Mouse (Mus musculus) stomach, embryonic 14.5 days (tissue): ENCODE data around the gene Cox10. TPM values are rescaled to one million over a fixed set of nuclear protein-coding genes. Genes with fewer than 3 reads are reported as not detected.

Experiments used
- ATAC-seq: fragments of 200-750 bp; cut with Nextera tagmentation; 2 replicates; pipeline ENCODE4 v1.8.0; 2017; ENCODE audit warnings: low read depth, moderate TSS enrichment; ENCODE audit not compliant: insufficient number of reproducible peaks, insufficient read depth, low FRiP score
- H3K27ac ChIP-seq: fragments of 300-500 bp; sonication (generic); 2 replicates; pipeline ENCODE4 v1.5.1; 2014; ENCODE audit warnings: mild to moderate bottlenecking, low read length, moderate library complexity, mixed read lengths
- H3K27me3 ChIP-seq: fragments of 300-500 bp; sonication (generic); 2 replicates; pipeline ENCODE4 v1.6.1; 2014; ENCODE audit warnings: low read length, control low read depth, mixed read lengths; ENCODE audit not compliant: control insufficient read depth, insufficient read depth
- H3K36me3 ChIP-seq: fragments of 300-500 bp; sonication (generic); 2 replicates; pipeline ENCODE4 v1.6.1; 2014; ENCODE audit warnings: mild to moderate bottlenecking, control low read depth, low read length, moderate library complexity, mixed read lengths; ENCODE audit not compliant: control insufficient read depth, insufficient read depth
- H3K4me1 ChIP-seq: fragments of 300-500 bp; sonication (generic); 2 replicates; pipeline ENCODE4 v1.6.1; 2014; ENCODE audit warnings: low read length, control low read depth, mixed read lengths; ENCODE audit not compliant: control insufficient read depth, insufficient read depth
- H3K4me2 ChIP-seq: fragments of 300-500 bp; sonication (generic); replicated peaks from 2 replicates; pipeline ENCODE4 v1.6.1; 2014; ENCODE audit warnings: low read depth, low read length, control low read depth
- H3K4me3 ChIP-seq: fragments of 300-500 bp; sonication (generic); 2 replicates; pipeline ENCODE4 v1.5.1; 2014; ENCODE audit warnings: low read depth, low read length, control low read depth
- H3K9ac ChIP-seq: fragments of 300-500 bp; sonication (generic); replicated peaks from 2 replicates; pipeline ENCODE4 v1.6.1; 2014; ENCODE audit warnings: low read depth, mild to moderate bottlenecking, control low read depth, low read length, moderate library complexity, mixed read lengths
- H3K9me3 ChIP-seq: fragments of 300-500 bp; sonication (generic); 2 replicates; pipeline ENCODE4 v1.6.1; 2016; ENCODE audit warnings: low read depth, low read length, control low read depth; ENCODE audit not compliant: control insufficient read depth
- WGBS: fragments of 180-500 bp; shearing (Covaris S2); extraction: QIAGEN DNeasy Blood & Tissue Kit; methylation state at CpG from one replicate; pipeline ENCODE4 v1.1.7; 2014; 5-methylcytosine and 5-hydroxymethylcytosine counted together
- polyA plus RNA-seq: library from polyadenylated mRNA; unstranded; fragments of >200 nt; fragmentation: Nextera tagmentation; extraction: Ambion mirVana; gene quantifications from 2 replicates; pipeline ENCODE4 v1.2.1, GENCODE M21; 2014

The Cox10 gene
- polyA plus RNA-seq, 1 experiment from 2014 or later, result 25.1 TPM

GRCm38 (mm10) chr11:64039600-64039999 lies 39.7 kb downstream of the Cox10 start:
- no peaks in the 10 kb centered on the region for H3K9me3 ChIP-seq
- no peak overlapping the region for H3K9ac ChIP-seq
- ATAC-seq, result no peak
- H3K4me2 ChIP-seq, result no peak overlapping the region
- H3K4me1 ChIP-seq, result no peaks in the 10 kb centered on the region
- H3K27ac ChIP-seq, result no peak overlapping the region
- H3K36me3 ChIP-seq, result no peaks in the 10 kb centered on the region
- WGBS, result 38% methylated on average over 1 of the region's 1 CpGs
- no peaks in the 10 kb centered on the region for H3K27me3 ChIP-seq
- H3K4me3 ChIP-seq, result no peak overlapping the region

- Histone ChIP-seq H3K9me3 (no peaks in the 10 kb centered on the region), H3K9ac (no peak overlapping the region), H3K4me2 (no peak overlapping the region), H3K36me3 (no peaks in the 10 kb centered on the region), H3K27me3 (no peaks in the 10 kb centered on the region), H3K27ac (no peak overlapping the region), H3K4me1 (no peaks in the 10 kb centered on the region), H3K4me3 (no peak overlapping the region)
- no peak for ATAC-seq
- 54% methylated on average over 15 of the region's 15 CpGs for WGBS
Observed at GRCm38 (mm10) chr11:64037471-64038125, 41.7 kb downstream of the Cox10 start.

- ATAC-seq, result no peak
- H3K36me3 ChIP-seq, result no peaks in the 10 kb centered on the region
- no peak overlapping the region for H3K27ac ChIP-seq
- H3K9me3 ChIP-seq, result no peaks in the 10 kb centered on the region
- 66% methylated on average over 7 of the region's 7 CpGs for WGBS
- H3K9ac ChIP-seq, result no peak overlapping the region
- H3K4me1 ChIP-seq, result no peaks in the 10 kb centered on the region
- H3K27me3 ChIP-seq, result no peaks in the 10 kb centered on the region
- no peak overlapping the region for H3K4me2 ChIP-seq
- no peak overlapping the region for H3K4me3 ChIP-seq
Observed at GRCm38 (mm10) chr11:64036306-64036705, 43.0 kb downstream of the Cox10 start.

GRCm38 (mm10) chr11:64035709-64036108 lies 43.6 kb downstream of the Cox10 start:
- no peaks in the 10 kb centered on the region for H3K36me3 ChIP-seq
- no peak overlapping the region for H3K9ac ChIP-seq
- 81% methylated on average over 4 of the region's 4 CpGs for WGBS
- ATAC-seq, result no peak
- H3K4me3 ChIP-seq, result no peak overlapping the region
- no peaks in the 10 kb centered on the region for H3K4me1 ChIP-seq
- H3K27me3 ChIP-seq, result no peaks in the 10 kb centered on the region
- H3K4me2 ChIP-seq, result no peak overlapping the region
- H3K9me3 ChIP-seq, result no peaks in the 10 kb centered on the region
- H3K27ac ChIP-seq, result no peak overlapping the region

GRCm38 (mm10) chr11:64034686-64035085 lies 44.6 kb downstream of the Cox10 start:
- 56% methylated on average over 5 of the region's 5 CpGs for WGBS
- Histone ChIP-seq H3K4me1 (no peaks in the 10 kb centered on the region), H3K36me3 (no peaks in the 10 kb centered on the region), H3K27me3 (no peaks in the 10 kb centered on the region), H3K4me3 (no peak overlapping the region), H3K4me2 (no peak overlapping the region), H3K9me3 (no peaks in the 10 kb centered on the region), H3K9ac (no peak overlapping the region), H3K27ac (no peak overlapping the region)
- ATAC-seq, result no peak

- Histone ChIP-seq H3K9me3 (no peaks in the 10 kb centered on the region), H3K9ac (no peak overlapping the region), H3K4me2 (no peak overlapping the region), H3K36me3 (no peaks in the 10 kb centered on the region), H3K27ac (no peak overlapping the region), H3K27me3 (no peaks in the 10 kb centered on the region), H3K4me1 (peaks cover 15% of the 10 kb centered on the region), H3K4me3 (no peak overlapping the region)
- WGBS, result 70% methylated on average over 8 of the region's 8 CpGs
- no peak for ATAC-seq
Observed at GRCm38 (mm10) chr11:64027423-64027822, 51.8 kb downstream of the Cox10 start.

GRCm38 (mm10) chr11:64025843-64026242 lies 53.4 kb downstream of the Cox10 start:
- Histone ChIP-seq H3K27ac (no peak overlapping the region), H3K4me2 (no peak overlapping the region), H3K4me1 (peaks cover 16% of the 10 kb centered on the region), H3K9me3 (no peaks in the 10 kb centered on the region), H3K9ac (no peak overlapping the region), H3K36me3 (no peaks in the 10 kb centered on the region), H3K27me3 (no peaks in the 10 kb centered on the region), H3K4me3 (no peak overlapping the region)
- ATAC-seq, result no peak
- 42% methylated on average over 4 of the region's 4 CpGs for WGBS

- no peak overlapping the region for H3K4me2 ChIP-seq
- WGBS, result 61% methylated on average over 7 of the region's 7 CpGs
- ATAC-seq, result no peak
- peaks cover 16% of the 10 kb centered on the region for H3K4me1 ChIP-seq
- no peaks in the 10 kb centered on the region for H3K9me3 ChIP-seq
- no peaks in the 10 kb centered on the region for H3K36me3 ChIP-seq
- no peaks in the 10 kb centered on the region for H3K27me3 ChIP-seq
- H3K9ac ChIP-seq, result no peak overlapping the region
- H3K4me3 ChIP-seq, result no peak overlapping the region
- H3K27ac ChIP-seq, result no peak overlapping the region
Observed at GRCm38 (mm10) chr11:64024575-64024974, 54.7 kb downstream of the Cox10 start.

GRCm38 (mm10) chr11:64023380-64023981 lies 55.8 kb downstream of the Cox10 start:
- Histone ChIP-seq H3K36me3 (no peaks in the 10 kb centered on the region), H3K27me3 (no peaks in the 10 kb centered on the region), H3K9me3 (no peaks in the 10 kb centered on the region), H3K4me3 (no peak overlapping the region), H3K9ac (no peak overlapping the region), H3K27ac (no peak overlapping the region), H3K4me2 (no peak overlapping the region), H3K4me1 (peaks cover 16% of the 10 kb centered on the region)
- ATAC-seq, result peak; percentile 31; the same call in 1 of the 2 replicates
- WGBS, result 22% methylated on average over 15 of the region's 15 CpGs
